Mouse (Mus musculus): ENCODE data around the gene Atg9a.
"Not testable (repeated sequence)": the region's sequence is repeated elsewhere in the genome, so short reads cannot be mapped to it uniquely, and the experiment has no call there.

Atg9a gene

GRCm38 (mm10) chr1:75191622-75192402 lies at the start of gene Atg9a, which contains the start of gene Ankzf1:
Gene Atg9a, minus strand, starts transcription at chr1:75192196.
Gene Ankzf1, plus strand, starts transcription at chr1:75192151.
- peak; percentile 92 to 93 for DNase-seq (ENCODE audit: low read depth in 2 of 2, low spot score in 2 of 2)

- DNase-seq (ENCODE audit: low read depth in 2 of 2, low spot score in 2 of 2) = no peak
Measured at GRCm38 (mm10) chr1:75239591-75239990, 47.6 kb upstream of the Atg9a start.

DNA sequence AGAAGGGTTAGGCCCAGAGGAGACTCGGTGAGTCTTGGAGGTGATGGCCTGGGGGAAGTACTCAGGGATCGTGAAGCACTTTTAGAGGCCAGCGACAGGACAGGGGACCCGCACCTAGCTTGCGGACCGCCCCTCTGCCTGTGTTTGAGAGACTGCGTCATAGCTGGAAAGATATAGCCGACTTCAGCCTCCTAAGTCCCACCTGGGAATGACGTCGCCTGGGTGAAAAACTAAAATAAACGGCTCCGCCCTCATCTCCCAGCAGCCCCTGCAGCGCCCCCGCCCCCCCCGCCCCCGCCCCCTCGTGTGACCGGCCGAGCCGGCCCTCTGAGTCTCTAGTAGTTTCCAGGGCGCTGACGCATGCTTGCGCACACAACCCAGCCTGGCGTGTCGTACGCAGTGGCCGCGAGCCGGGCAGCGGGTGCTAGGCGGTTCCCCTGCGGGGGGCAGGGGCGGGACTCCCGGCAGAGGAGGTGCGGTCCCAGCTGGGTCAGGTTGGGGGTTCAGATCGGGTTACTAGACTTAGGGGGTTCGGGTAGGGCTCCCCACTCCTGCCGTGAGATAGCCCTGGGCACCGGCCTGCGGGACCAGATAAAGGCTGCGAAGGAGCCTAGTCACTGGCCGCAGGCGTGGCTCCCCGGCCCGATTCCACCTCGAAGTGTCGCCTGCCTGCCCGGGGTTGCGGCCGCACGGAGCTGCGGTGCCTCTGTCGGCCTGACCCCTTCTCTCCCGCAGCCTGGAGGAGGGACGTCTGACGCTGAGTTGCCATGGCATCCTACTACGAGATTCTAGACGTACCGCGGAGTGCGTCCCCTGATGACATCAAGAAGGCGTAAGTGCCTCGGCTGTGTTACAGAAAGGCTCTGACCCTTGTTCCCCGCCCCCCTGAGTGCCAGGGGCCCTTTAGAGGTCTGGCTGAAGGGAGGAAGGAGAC lies 44.4 kb upstream of the Atg9a start, which contains the start of gene Dnajb2:
TSS of gene Dnajb2 (plus strand) at position 290 of the 934 bp plus-strand sequence.
- peak; percentile 76 to 77 for DNase-seq (ENCODE audit: low read depth in 2 of 2, low spot score in 2 of 2)

DNA sequence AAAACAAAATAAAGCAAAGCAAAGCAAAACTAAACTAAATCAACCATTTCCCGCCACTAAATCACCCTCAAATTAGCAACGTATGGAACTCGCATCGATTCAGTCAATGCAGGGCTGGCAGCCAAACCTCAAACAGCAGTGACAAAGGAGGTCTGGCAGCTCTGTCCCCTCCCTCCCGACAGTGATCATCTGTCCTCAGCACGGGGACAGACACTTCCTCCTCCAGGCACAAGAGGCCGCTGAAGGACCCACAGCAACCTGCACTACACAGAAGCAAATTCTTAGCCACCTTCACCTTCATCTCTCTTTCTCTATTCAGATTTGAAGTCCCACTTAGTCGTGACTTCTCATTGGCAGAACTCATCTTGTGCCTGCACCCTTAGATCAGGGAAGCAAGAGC lies 42.6 kb upstream of the Atg9a start:
- peak; percentile 64 to 69 for DNase-seq (ENCODE audit: low read depth in 2 of 2, low spot score in 2 of 2)

GRCm38 (mm10) chr1:75232489-75232888 lies 40.5 kb upstream of the Atg9a start:
- DNase-seq (ENCODE audit: low read depth in 2 of 2, low spot score in 2 of 2) = not testable (repeated sequence)

- no peak for DNase-seq (ENCODE audit: low read depth in 2 of 2, low spot score in 2 of 2)
Measured at GRCm38 (mm10) chr1:75231664-75232152, 39.7 kb upstream of the Atg9a start, which contains the start of gene A630095N17Rik. Gene A630095N17Rik, minus strand, starts transcription at chr1:75232102.

DNA sequence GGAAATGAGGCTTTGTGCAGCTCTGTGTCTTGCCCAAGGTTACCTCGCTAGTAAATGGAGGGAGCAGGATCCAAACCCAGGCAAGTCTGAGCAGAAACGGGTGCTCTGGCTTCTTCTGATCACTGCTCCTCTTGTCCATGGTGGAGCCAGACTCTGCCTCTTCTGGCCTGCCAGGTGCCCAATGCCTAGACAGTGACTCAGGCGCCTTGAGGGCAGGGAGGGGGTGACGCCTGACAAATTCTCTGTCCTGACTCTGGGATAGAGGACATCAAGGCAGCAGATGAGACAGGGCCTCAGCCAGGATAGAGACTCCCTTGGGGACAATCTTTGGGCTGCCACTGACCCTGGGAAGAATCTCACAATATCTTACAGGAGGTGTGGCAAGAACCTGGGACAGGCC lies 39.2 kb upstream of the Atg9a start:
- DNase-seq (ENCODE audit: low read depth in 2 of 2, low spot score in 2 of 2) = no peak

GRCm38 (mm10) chr1:75230335-75230994 lies 38.5 kb upstream of the Atg9a start:
- no peak for DNase-seq (ENCODE audit: low read depth in 2 of 2, low spot score in 2 of 2)

DNA sequence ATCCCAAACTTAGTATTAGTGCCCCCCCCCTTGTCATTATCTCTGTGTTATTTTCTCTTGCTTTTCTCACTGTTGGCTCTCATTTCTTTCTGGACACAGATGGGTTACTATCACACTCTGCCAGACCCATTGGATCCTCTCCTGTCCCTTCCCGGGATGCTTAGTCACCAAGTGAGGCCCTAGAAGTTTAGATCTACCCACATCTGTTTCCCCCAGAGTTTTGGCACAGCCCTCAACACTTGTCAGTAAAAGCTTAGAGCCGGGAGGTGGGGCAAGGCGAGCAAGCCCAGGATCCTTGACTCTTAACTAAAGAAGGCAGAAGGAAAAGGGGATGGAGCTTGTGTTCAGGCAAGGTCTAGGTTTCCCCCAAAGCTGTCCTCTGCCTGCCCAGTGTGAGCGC lies 37.2 kb upstream of the Atg9a start:
- DNase-seq (ENCODE audit: low read depth in 2 of 2, low spot score in 2 of 2) = no peak

DNA sequence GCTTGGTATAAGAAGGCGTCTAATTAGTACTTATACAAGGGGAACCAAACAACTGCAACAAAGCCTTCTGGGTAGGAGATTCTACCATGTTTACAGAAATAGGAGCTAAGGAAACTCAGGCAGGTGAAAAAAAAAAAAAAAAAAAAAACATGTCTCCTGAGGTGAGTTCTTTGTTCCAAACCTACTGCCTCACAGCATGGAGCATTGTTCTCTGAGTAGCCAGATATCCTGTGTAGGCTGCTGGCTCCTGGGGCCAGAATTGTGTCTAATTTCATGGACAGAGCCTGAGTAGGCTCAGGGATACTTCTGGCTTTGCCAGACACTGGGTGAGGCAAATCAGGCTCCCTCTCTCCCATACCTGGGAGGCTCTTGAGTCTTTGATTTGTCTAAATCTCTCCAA lies 35.7 kb upstream of the Atg9a start:
- DNase-seq (ENCODE audit: low read depth in 2 of 2, low spot score in 2 of 2) = no peak

- no peak for DNase-seq (ENCODE audit: low read depth in 2 of 2, low spot score in 2 of 2)
Measured at GRCm38 (mm10) chr1:75226138-75226537, 34.1 kb upstream of the Atg9a start.

- no peak for DNase-seq (ENCODE audit: low read depth in 2 of 2, low spot score in 2 of 2)
Measured at GRCm38 (mm10) chr1:75225473-75225872, 33.5 kb upstream of the Atg9a start.

DNA sequence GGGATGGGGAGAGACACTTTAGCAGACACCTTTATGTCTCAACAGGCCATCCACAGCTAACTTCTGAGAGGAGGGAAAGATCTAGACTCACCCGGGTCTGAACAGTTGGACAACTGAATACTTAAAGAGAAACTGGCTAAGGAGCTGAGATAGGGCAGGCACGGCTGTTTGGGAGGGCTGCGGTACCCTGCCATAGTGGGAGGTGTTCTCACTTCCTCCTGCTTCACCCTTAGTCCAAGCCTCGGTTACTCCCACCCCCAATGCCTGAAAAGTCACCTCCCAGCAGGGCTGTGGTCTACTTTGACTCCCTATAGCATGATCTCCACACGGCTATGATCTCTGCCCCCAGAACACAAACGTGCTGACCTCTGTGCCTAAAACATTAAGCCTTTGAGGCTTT lies 31.5 kb upstream of the Atg9a start:
- no peak for DNase-seq (ENCODE audit: low read depth in 2 of 2, low spot score in 2 of 2)

- no peak for DNase-seq (ENCODE audit: low read depth in 2 of 2, low spot score in 2 of 2)
Measured at GRCm38 (mm10) chr1:75222926-75223325, 30.9 kb upstream of the Atg9a start.

GRCm38 (mm10) chr1:75221538-75221937 lies 29.5 kb upstream of the Atg9a start:
- no peak for DNase-seq (ENCODE audit: low read depth in 2 of 2, low spot score in 2 of 2)

DNA sequence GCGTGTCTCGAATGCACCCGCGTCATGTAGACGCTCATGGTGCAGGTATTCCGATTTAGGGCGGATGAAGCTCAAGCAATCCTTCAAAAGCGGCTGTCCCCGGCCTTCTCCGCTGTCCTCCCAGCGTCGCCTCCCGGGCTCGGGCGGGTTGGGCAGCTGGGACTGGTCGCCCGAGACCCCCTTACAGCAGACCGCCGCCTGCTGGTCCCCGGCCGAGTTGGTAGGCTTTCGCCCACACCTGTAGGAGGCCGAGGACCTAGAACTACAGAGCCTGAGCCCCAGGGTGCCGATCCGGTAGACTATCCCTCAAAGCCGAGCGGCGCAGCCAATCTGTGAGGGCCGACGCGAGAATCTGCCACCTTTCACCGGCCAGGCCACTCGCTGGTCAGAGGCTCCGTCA lies 27.5 kb upstream of the Atg9a start, which contains the start of gene Tuba4a:
TSS of gene Tuba4a (minus strand) at position 335 of the 400 bp plus-strand sequence.
- DNase-seq (ENCODE audit: low read depth in 2 of 2, low spot score in 2 of 2) = no peak

DNA sequence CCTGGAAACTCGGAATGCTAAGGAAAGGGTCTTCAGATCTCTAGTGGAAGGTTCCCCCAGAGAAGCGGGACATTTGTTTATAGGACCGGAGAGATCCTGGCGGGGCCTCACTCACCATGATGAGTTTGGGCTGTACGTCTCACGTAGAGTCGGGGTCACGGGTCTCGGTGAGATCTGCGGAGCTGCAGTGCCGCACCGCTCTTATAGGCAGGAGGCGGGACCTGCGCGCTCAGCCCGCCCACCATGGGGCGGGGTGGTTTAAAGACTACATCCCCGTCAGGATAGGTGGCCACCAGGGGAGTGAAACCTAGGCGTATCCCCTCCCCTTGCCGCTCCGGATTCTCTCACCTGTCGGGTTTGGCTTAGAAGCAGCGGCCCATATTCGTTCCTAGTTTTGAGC lies 27.1 kb upstream of the Atg9a start:
- DNase-seq (ENCODE audit: low read depth in 2 of 2, low spot score in 2 of 2) = peak; percentile 97 to 99

DNA sequence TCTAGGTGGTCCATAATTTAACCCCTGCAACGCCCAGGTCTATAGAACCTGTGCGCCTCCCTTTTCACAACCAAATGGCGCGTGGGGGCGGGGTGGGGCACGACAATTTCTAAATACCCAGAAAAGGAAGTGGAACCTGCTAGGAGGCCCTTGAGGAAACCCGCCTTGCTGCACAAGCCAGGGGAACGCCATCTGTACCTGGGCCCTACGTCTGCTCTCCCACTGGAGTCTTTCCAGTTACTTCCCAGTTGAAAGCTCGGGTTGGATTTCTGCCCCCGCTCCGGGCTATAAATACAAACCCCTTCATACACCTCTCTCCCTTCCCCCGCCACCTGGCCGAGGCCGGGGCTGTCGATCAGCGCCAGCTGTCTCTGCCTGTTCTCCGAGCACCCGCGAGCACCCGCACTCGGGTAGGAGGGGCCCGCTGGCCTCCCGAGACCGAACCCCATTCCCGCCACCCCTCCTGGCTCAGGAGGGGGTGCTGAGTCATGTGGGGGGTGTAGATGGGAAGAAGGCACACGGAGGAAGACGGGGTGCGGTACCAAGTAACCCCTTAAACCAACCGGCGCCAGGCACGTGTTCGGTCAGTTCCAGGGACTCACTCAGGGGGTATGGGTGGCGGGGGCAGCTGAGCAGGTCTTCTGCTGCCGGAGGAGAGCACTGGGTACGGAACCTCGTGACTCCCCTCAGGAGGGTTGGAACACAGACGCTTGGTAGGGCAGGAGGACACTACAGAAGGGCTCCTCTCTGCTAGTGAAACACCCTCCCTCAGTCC lies 26.4 kb upstream of the Atg9a start:
- DNase-seq (ENCODE audit: low read depth in 2 of 2, low spot score in 2 of 2) = peak; percentile 49 to 57

DNA sequence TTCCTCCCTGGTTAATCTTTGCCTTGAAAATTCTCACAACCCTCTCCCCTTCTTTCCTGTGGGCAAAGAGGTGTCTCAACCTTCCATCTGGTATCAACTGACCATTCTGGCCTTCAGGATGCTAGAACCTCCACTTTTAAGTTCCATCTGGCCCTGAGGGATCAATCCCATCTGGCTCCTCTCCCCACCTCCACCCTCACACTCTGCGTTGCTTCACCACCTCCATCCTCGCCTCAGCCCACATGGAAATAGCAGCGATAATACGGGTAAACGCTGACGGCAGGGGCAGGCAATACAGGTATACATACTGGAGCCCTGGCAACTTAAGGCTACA lies 25.9 kb upstream of the Atg9a start:
- DNase-seq (ENCODE audit: low read depth in 2 of 2, low spot score in 2 of 2) = no peak

DNA sequence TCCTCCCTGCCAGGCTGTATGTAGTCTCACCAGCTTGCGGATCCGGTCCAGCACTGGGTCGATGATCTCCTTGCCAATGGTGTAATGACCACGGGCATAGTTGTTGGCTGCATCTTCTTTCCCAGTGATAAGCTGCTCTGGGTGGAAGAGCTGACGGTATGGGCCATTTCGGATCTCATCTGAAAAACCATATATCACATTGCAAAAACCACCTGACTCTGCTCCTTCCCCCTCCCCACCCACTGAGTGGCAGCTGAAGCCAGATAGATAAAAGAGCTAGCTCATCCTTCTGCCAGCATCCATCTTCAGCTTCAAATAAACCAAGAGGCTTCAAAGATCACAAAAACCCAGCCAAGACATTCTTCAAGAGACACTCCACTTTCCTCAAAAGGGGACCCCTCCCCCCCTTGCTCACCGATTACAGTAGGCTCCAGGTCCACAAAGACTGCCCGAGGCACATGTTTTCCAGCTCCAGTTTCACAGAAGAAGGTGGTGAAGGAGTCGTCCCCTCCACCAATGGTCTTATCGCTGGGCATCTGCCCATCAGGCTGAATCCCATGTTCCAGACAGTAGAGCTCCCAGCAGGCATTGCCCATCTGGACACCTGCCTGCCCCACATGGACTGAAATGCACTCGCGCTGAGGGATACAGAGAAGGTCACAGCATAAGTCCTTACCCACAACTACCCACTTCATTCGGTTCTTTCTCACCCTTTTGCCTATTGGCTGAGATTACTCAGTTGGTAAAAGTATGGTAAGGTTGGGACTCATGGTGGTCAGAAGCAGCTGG lies 25.0 kb upstream of the Atg9a start:
- DNase-seq (ENCODE audit: low read depth in 2 of 2, low spot score in 2 of 2) = no peak

All from CD8-positive naive resting alpha-beta T cell, adult 2 months (primary cell).